Comparison of ENCODE assay signal across 8 mouse cellular contexts in genomic region chr15:79740739-79741138, GRCm38 (mm10). TPM values are rescaled to one million over a fixed set of nuclear protein-coding genes. Genes with fewer than 3 reads are reported as not detected.
DNase-seq lines count a peak whose midpoint lies in the region; ATAC-seq lines count a peak whose summit lies in the region.

No protein-coding gene starts in this region.

- no peak for ATAC-seq in lung, embryonic 15.5 days (ENCODE audit: borderline replicate concordance, extremely low read depth, low FRiP score, low TSS enrichment)
- ATAC-seq in forebrain, embryonic 12.5 days (ENCODE audit: low FRiP score), result no peak
- no peak for ATAC-seq in liver, embryonic 12.5 days

- 55% methylated on average over 3 of the region's 3 CpGs for WGBS in lung, embryonic 15.5 days
- 81% methylated on average over 3 of the region's 3 CpGs for WGBS in forebrain, embryonic 12.5 days
- 32% methylated on average over 3 of the region's 3 CpGs for WGBS in liver, embryonic 12.5 days (ENCODE audit: insufficient replicate concordance)

- H3K4me1 ChIP-seq in lung, embryonic 15.5 days, result peaks cover 36% of the 10 kb centered on the region
- H3K4me1 ChIP-seq in forebrain, embryonic 12.5 days, result peaks cover 25% of the 10 kb centered on the region
- H3K4me1 ChIP-seq in liver, embryonic 12.5 days, result peaks cover 35% of the 10 kb centered on the region

- H3K4me3 ChIP-seq in lung, embryonic 15.5 days, result peak overlapping the region; percentile 92
- H3K4me3 ChIP-seq in forebrain, embryonic 12.5 days (replicated peaks), result peak overlapping the region; percentile 99
- peak overlapping the region; percentile 87 for H3K4me3 ChIP-seq in liver, embryonic 12.5 days

- peak overlapping the region; percentile 80 for H3K4me2 ChIP-seq in lung, embryonic 15.5 days
- H3K4me2 ChIP-seq in forebrain, embryonic 12.5 days, result peak overlapping the region; percentile 85
- peak overlapping the region; percentile 98 for H3K4me2 ChIP-seq in liver, embryonic 12.5 days

- peak overlapping the region; percentile 80; the same call in 1 of the 2 replicates for H3K9ac ChIP-seq in lung, embryonic 15.5 days
- no peak overlapping the region for H3K9ac ChIP-seq in forebrain, embryonic 12.5 days
- H3K9ac ChIP-seq in liver, embryonic 12.5 days, result peak overlapping the region; percentile 90; the same call in 1 of the 2 replicates

- H3K27me3 ChIP-seq in lung, embryonic 15.5 days, result no peaks in the 10 kb centered on the region
- H3K27me3 ChIP-seq in forebrain, embryonic 12.5 days, result no peaks in the 10 kb centered on the region; the same call in 1 of the 2 replicates
- 0 out of 2 replicates have a peak, but pooled peaks cover 3% of the 10 kb centered on the region for H3K27me3 ChIP-seq in liver, embryonic 12.5 days (replicated peaks)
- no peaks in the 10 kb centered on the region for H3K27me3 ChIP-seq in splenic B cell, adult 2 months (ENCODE audit: control insufficient read depth, insufficient read depth, low read length, poor library complexity, severe bottlenecking)

- no peaks in the 10 kb centered on the region for H3K9me3 ChIP-seq in lung, embryonic 15.5 days
- no peaks in the 10 kb centered on the region for H3K9me3 ChIP-seq in forebrain, embryonic 12.5 days
- no peaks in the 10 kb centered on the region for H3K9me3 ChIP-seq in liver, embryonic 12.5 days (replicated peaks)

- peaks cover 33% of the 10 kb centered on the region for H3K36me3 ChIP-seq in lung, embryonic 15.5 days
- peaks cover 37% of the 10 kb centered on the region for H3K36me3 ChIP-seq in forebrain, embryonic 12.5 days (replicated peaks)
- peaks cover 36% of the 10 kb centered on the region for H3K36me3 ChIP-seq in liver, embryonic 12.5 days
- peaks cover 9% of the 10 kb centered on the region for H3K36me3 ChIP-seq in splenic B cell, adult 2 months (ENCODE audit: control insufficient read depth, insufficient read depth, low read length, poor library complexity, severe bottlenecking)

- H3K27ac ChIP-seq in lung, embryonic 15.5 days, result 0 out of 2 replicates have a peak overlapping the region, but pooled peaks have one; percentile 65
- H3K27ac ChIP-seq in forebrain, embryonic 12.5 days, result no peak overlapping the region
- no peak overlapping the region for H3K27ac ChIP-seq in liver, embryonic 12.5 days

- no peak for DNase-seq in lung, postnatal 10 days
- DNase-seq in splenic B cell, adult 2 months (ENCODE audit: low read depth, low spot score), result peak; percentile 42
- no peak for DNase-seq in adrenal gland, adult 18-20 months (ENCODE audit: low spot score in 2 of 2)
- no peak for DNase-seq in cerebellum, postnatal 14 days
- no peak for DNase-seq in cerebellum, adult 18-20 months

RNA-seq across cellular contexts. Expression of gene Sun2, which starts 1.6 kb away (rescaled TPM):
- polyA plus RNA-seq in lung, embryonic 15.5 days (2015; fragmentation: Nextera tagmentation; extraction: Ambion mirVana), result 8.6 and 10.1 TPM in 2 replicates
- 6.2 and 8.6 TPM in 2 replicates for polyA plus RNA-seq in forebrain, embryonic 12.5 days (2016; fragmentation: Nextera tagmentation; extraction: Ambion mirVana)
- polyA plus RNA-seq in liver, embryonic 12.5 days (2016; fragmentation: Nextera tagmentation; extraction: Ambion mirVana), result 1.6 and 2.9 TPM in 2 replicates
- 10 to 100 TPM; 53.1 to 75.3 TPM for total RNA-seq in adrenal gland, adult 18-20 months (2021)

RNA-seq across cellular contexts. Expression of gene Dnal4, which starts 36.9 kb away (rescaled TPM):
- polyA plus RNA-seq in lung, embryonic 15.5 days (2015; fragmentation: Nextera tagmentation; extraction: Ambion mirVana), result 68.8 and 73.7 TPM in 2 replicates
- 76.7 and 78.3 TPM in 2 replicates for polyA plus RNA-seq in forebrain, embryonic 12.5 days (2016; fragmentation: Nextera tagmentation; extraction: Ambion mirVana)
- polyA plus RNA-seq in liver, embryonic 12.5 days (2016; fragmentation: Nextera tagmentation; extraction: Ambion mirVana), result 13.5 and 14.0 TPM in 2 replicates
- 10 to 100 TPM; 15.0 to 16.6 TPM for total RNA-seq in adrenal gland, adult 18-20 months (2021)

RNA-seq across cellular contexts. Expression of gene Gtpbp1, which starts 50.1 kb away (rescaled TPM):
- polyA plus RNA-seq in lung, embryonic 15.5 days (2015; fragmentation: Nextera tagmentation; extraction: Ambion mirVana), result 34.4 and 35.1 TPM in 2 replicates
- polyA plus RNA-seq in forebrain, embryonic 12.5 days (2016; fragmentation: Nextera tagmentation; extraction: Ambion mirVana), result 51.5 and 55.7 TPM in 2 replicates
- polyA plus RNA-seq in liver, embryonic 12.5 days (2016; fragmentation: Nextera tagmentation; extraction: Ambion mirVana), result 48.3 and 50.0 TPM in 2 replicates
- 10 to 100 TPM; 28.8 to 30.2 TPM for total RNA-seq in adrenal gland, adult 18-20 months (2021)

RNA-seq across cellular contexts. Expression of gene Josd1, which starts 53.0 kb away (rescaled TPM):
- 21.1 and 21.2 TPM in 2 replicates for polyA plus RNA-seq in lung, embryonic 15.5 days (2015; fragmentation: Nextera tagmentation; extraction: Ambion mirVana)
- 24.1 and 24.5 TPM in 2 replicates for polyA plus RNA-seq in forebrain, embryonic 12.5 days (2016; fragmentation: Nextera tagmentation; extraction: Ambion mirVana)
- 37.7 and 38.3 TPM in 2 replicates for polyA plus RNA-seq in liver, embryonic 12.5 days (2016; fragmentation: Nextera tagmentation; extraction: Ambion mirVana)
- 10 to 100 TPM; 35.9 to 40.3 TPM for total RNA-seq in adrenal gland, adult 18-20 months (2021)
